Mouse (Mus musculus): ENCODE measurements around the gene Kif11. TPM values are rescaled to one million over a fixed set of nuclear protein-coding genes. Genes with fewer than 3 reads are reported as not detected.

Gene Kif11
- polyA plus RNA-seq, 1 experiment, result 1.1 TPM

GRCm38 (mm10) chr19:37346258-37346657, 29.9 kb upstream of the Kif11 start:
- H3K27me3 ChIP-seq (ENCODE audit: control insufficient read depth), result no peaks in the 10 kb centered on the region
- H3K4me1 ChIP-seq (ENCODE audit: control insufficient read depth), result no peaks in the 10 kb centered on the region
- H3K4me3 ChIP-seq (replicated peaks), result no peak overlapping the region
- no peak for TF ChIP-seq GATA1 (IDR thresholded peaks at IDR 0.05; ENCODE audit: low read length)
- TF ChIP-seq TAL1 (IDR thresholded peaks at IDR 0.05; ENCODE audit: low read length), result no peak
- H3K36me3 ChIP-seq (ENCODE audit: control insufficient read depth), result peaks cover 2% of the 10 kb centered on the region
- no peaks in the 10 kb centered on the region for H3K9me3 ChIP-seq (ENCODE audit: control insufficient read depth, low read length)

- Histone ChIP-seq H3K4me3 (replicated peaks) (no peak overlapping the region), H3K36me3 (ENCODE audit: control insufficient read depth) (peaks cover 12% of the 10 kb centered on the region), H3K4me1 (ENCODE audit: control insufficient read depth) (peaks cover 2% of the 10 kb centered on the region), H3K27me3 (ENCODE audit: control insufficient read depth) (no peaks in the 10 kb centered on the region), H3K9me3 (ENCODE audit: control insufficient read depth, low read length) (peaks cover 5% of the 10 kb centered on the region)
- TF ChIP-seq GATA1 (IDR thresholded peaks at IDR 0.05; ENCODE audit: low read length) (no peak), TAL1 (IDR thresholded peaks at IDR 0.05; ENCODE audit: low read length) (no peak)
Observed at GRCm38 (mm10) chr19:37348331-37348730, 27.9 kb upstream of the Kif11 start.

- TF ChIP-seq GATA1 (IDR thresholded peaks at IDR 0.05; ENCODE audit: low read length) (no peak), TAL1 (IDR thresholded peaks at IDR 0.05; ENCODE audit: low read length) (no peak)
- no peaks in the 10 kb centered on the region for H3K27me3 ChIP-seq (ENCODE audit: control insufficient read depth)
- peaks cover 5% of the 10 kb centered on the region for H3K9me3 ChIP-seq (ENCODE audit: control insufficient read depth, low read length)
- H3K36me3 ChIP-seq (ENCODE audit: control insufficient read depth), result peaks cover 12% of the 10 kb centered on the region
- no peak overlapping the region for H3K4me3 ChIP-seq (replicated peaks)
- H3K4me1 ChIP-seq (ENCODE audit: control insufficient read depth), result peaks cover 7% of the 10 kb centered on the region
Observed at GRCm38 (mm10) chr19:37348952-37349351, 27.3 kb upstream of the Kif11 start.

DNA sequence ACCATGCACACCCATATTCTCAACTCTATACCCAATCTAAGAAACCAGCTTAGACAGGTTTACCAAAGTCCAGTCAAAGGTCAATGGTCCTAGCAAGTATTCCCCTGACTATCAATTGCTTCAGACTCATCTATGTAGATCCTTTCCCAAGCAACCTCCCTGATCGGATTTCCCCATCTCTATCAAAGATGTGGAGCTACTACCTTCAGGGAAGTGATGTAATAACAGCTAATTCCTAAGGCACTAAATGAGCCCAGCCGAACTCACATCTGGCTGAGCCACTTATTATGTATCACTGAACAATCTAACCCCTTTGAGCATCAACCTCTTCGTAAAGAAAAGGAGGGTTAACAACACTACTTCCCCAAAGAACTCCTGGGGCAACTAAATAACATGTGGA, 23.4 kb upstream of the Kif11 start:
- Histone ChIP-seq H3K4me1 (ENCODE audit: control insufficient read depth) (peaks cover 7% of the 10 kb centered on the region), H3K27me3 (ENCODE audit: control insufficient read depth) (no peaks in the 10 kb centered on the region), H3K36me3 (ENCODE audit: control insufficient read depth) (peaks cover 12% of the 10 kb centered on the region), H3K9me3 (ENCODE audit: control insufficient read depth, low read length) (peaks cover 5% of the 10 kb centered on the region), H3K4me3 (replicated peaks) (no peak overlapping the region)
- no peak for TF ChIP-seq GATA1 (IDR thresholded peaks at IDR 0.05; ENCODE audit: low read length)
- no peak for TF ChIP-seq TAL1 (IDR thresholded peaks at IDR 0.05; ENCODE audit: low read length)

DNA sequence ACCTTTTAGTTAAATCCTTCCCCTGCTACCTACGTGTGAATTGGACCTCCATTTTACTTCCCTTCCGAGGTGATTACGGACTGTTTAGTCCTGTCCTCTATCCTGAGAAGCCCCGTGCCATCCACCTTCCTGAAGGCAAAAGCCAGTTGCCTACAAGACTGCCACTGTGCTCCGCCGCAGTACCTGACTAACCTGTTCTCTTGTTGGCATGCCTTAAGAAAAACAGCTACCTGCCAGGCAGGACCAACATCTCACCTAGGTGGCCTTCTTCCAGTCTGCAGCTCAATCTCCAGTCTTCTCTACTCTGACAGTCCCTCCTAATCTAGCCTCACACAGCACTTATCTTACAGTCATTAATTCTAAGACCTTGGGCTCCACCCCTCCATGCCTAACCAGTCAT, 22.9 kb upstream of the Kif11 start:
- Histone ChIP-seq H3K4me1 (ENCODE audit: control insufficient read depth) (peaks cover 7% of the 10 kb centered on the region), H3K27me3 (ENCODE audit: control insufficient read depth) (no peaks in the 10 kb centered on the region), H3K9me3 (ENCODE audit: control insufficient read depth, low read length) (peaks cover 5% of the 10 kb centered on the region), H3K4me3 (replicated peaks) (no peak overlapping the region), H3K36me3 (ENCODE audit: control insufficient read depth) (peaks cover 12% of the 10 kb centered on the region)
- TF ChIP-seq TAL1 (IDR thresholded peaks at IDR 0.05; ENCODE audit: low read length) (no peak), GATA1 (IDR thresholded peaks at IDR 0.05; ENCODE audit: low read length) (no peak)

GRCm38 (mm10) chr19:37360044-37360443, 16.2 kb upstream of the Kif11 start:
- Histone ChIP-seq H3K9me3 (ENCODE audit: control insufficient read depth, low read length) (no peaks in the 10 kb centered on the region), H3K4me3 (replicated peaks) (no peak overlapping the region), H3K27me3 (ENCODE audit: control insufficient read depth) (no peaks in the 10 kb centered on the region), H3K36me3 (ENCODE audit: control insufficient read depth) (no peaks in the 10 kb centered on the region), H3K4me1 (ENCODE audit: control insufficient read depth) (peaks cover 8% of the 10 kb centered on the region)
- TF ChIP-seq TAL1 (IDR thresholded peaks at IDR 0.05; ENCODE audit: low read length), result no peak
- no peak for TF ChIP-seq GATA1 (IDR thresholded peaks at IDR 0.05; ENCODE audit: low read length)

DNA sequence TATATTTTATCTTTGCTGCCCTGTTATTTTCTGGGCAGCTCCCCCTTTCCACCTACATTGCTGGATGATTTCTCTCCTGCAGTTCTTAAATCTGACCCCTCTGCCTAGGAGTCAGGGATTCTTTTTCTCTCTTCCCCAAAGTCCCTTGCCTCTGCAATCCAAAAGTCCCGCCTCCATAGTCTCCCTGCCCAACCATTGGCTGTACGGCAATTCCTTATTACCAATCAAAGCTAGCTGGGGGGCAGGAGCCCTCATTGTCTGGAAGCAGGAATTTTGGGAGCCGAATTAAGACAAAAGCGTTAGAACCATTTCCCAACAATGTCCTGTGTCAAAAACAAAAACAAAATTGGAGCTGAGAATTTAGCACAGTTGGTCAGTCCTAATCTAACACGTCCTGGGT, 13.7 kb upstream of the Kif11 start:
- Histone ChIP-seq H3K4me1 (ENCODE audit: control insufficient read depth) (peaks cover 8% of the 10 kb centered on the region), H3K9me3 (ENCODE audit: control insufficient read depth, low read length) (no peaks in the 10 kb centered on the region), H3K4me3 (replicated peaks) (no peak overlapping the region), H3K27me3 (ENCODE audit: control insufficient read depth) (no peaks in the 10 kb centered on the region), H3K36me3 (ENCODE audit: control insufficient read depth) (no peaks in the 10 kb centered on the region)
- no peak for TF ChIP-seq TAL1 (IDR thresholded peaks at IDR 0.05; ENCODE audit: low read length)
- TF ChIP-seq GATA1 (IDR thresholded peaks at IDR 0.05; ENCODE audit: low read length), result no peak

- peaks cover 8% of the 10 kb centered on the region for H3K4me1 ChIP-seq (ENCODE audit: control insufficient read depth)
- no peaks in the 10 kb centered on the region for H3K9me3 ChIP-seq (ENCODE audit: control insufficient read depth, low read length)
- no peak overlapping the region for H3K4me3 ChIP-seq (replicated peaks)
- H3K27me3 ChIP-seq (ENCODE audit: control insufficient read depth), result no peaks in the 10 kb centered on the region
- no peaks in the 10 kb centered on the region for H3K36me3 ChIP-seq (ENCODE audit: control insufficient read depth)
- TF ChIP-seq GATA1 (IDR thresholded peaks at IDR 0.05; ENCODE audit: low read length), result no peak
- TF ChIP-seq TAL1 (IDR thresholded peaks at IDR 0.05; ENCODE audit: low read length), result no peak
Observed at GRCm38 (mm10) chr19:37363128-37363939, 12.9 kb upstream of the Kif11 start.

DNA sequence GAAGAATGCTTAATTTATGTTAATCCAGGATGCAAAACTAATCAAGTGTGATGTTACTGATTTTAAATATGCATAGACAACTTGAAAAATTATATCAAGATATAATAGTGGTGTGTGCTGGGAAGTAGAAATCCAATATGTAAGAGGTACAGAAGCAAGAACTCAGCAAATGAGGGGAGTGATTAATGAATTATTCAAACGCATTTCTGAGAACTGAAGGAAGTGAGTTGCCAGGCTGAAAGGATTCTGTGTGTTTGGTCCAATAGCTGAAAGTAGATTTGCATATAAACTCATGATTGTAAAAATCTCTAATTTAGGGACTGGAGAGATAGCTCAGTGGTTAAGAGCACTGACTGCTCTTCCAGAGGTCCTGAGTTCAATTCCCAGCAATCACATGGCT, 7.2 kb upstream of the Kif11 start:
- Histone ChIP-seq H3K27me3 (ENCODE audit: control insufficient read depth) (no peaks in the 10 kb centered on the region), H3K4me3 (replicated peaks) (no peak overlapping the region), H3K9me3 (ENCODE audit: control insufficient read depth, low read length) (no peaks in the 10 kb centered on the region), H3K4me1 (ENCODE audit: control insufficient read depth) (peaks cover 7% of the 10 kb centered on the region), H3K36me3 (ENCODE audit: control insufficient read depth) (no peaks in the 10 kb centered on the region)
- no peak for TF ChIP-seq GATA1 (IDR thresholded peaks at IDR 0.05; ENCODE audit: low read length)
- no peak for TF ChIP-seq TAL1 (IDR thresholded peaks at IDR 0.05; ENCODE audit: low read length)

All from erythroblast, embryonic 14.5 days (primary cell).